Mouse (Mus musculus) ES-Bruce4 (cell line): ENCODE data around the gene Sesn3.

Source experiments
- CTCF ChIP-seq: IDR thresholded peaks from one replicate; pipeline ENCODE4 v1.8.1; 2011; ENCODE audit warnings: low read depth, low read length
- EP300 ChIP-seq: IDR thresholded peaks from 2 replicates; pipeline ENCODE4 v1.6.1; 2011; ENCODE audit warnings: low read depth, low read length; ENCODE audit not compliant: insufficient read depth
- POLR2A ChIP-seq: IDR thresholded peaks from one replicate; pipeline ENCODE4 v1.8.1; 2011; ENCODE audit warnings: low read length; ENCODE audit not compliant: insufficient read depth

- TF ChIP-seq POLR2A = no peak
- TF ChIP-seq CTCF = no peak
- no peak for TF ChIP-seq EP300
Observed at GRCm38 (mm10) chr9:14304262-14304968, 29.5 kb downstream of the Sesn3 start.
